Mouse (Mus musculus) adrenal gland, postnatal 10 days (tissue): Measurements from ENCODE around the gene Cyp11a1. TPM values are rescaled to one million over a fixed set of nuclear protein-coding genes. Genes with fewer than 3 reads are reported as not detected.

ENCODE experiments used
- DNase-seq: peaks from one replicate; pipeline ENCODE4 v3.0.0; 2021; ENCODE audit warnings: mixed read lengths
- long read RNA-seq, 2 experiments: library from polyadenylated mRNA; stranded (forward); transcript quantifications; one replicate each; pipeline ENCODE4 v2.0.0; 2021
- total RNA-seq, 2 experiments: library from RNA; stranded (reverse); gene quantifications; 2 replicates each; pipeline ENCODE4 v1.2.3; 2021

Gene Cyp11a1
- 1,000 to 10,000 TPM; 1,564 to 1,873 TPM for total RNA-seq
- long read RNA-seq, experiment 1, transcript Cyp11a1-201 (9 exons, 2,120 nt) = major isoform, 3,705 of 9,700 reads
- long read RNA-seq, experiment 1, partial matches to known transcripts = 573 of 9,700 reads
- long read RNA-seq, experiment 1, other reads (novel, unspliced or antisense) = 5,421 of 9,700 reads
- long read RNA-seq, experiment 2, transcript Cyp11a1-201 (9 exons, 2,120 nt) = major isoform, 1,959 of 6,682 reads
- long read RNA-seq, experiment 2, partial matches to known transcripts = 4,574 of 6,682 reads
- long read RNA-seq, experiment 2, other reads (novel, unspliced or antisense) = 148 of 6,682 reads

GRCm38 (mm10) chr9:58005753-58006461 lies at the start of gene Cyp11a1:
Gene Cyp11a1 (plus strand): TSS chr9:58006411.
- DNase-seq = no peak

GRCm38 (mm10) chr9:57956838-57957236 lies 49.4 kb upstream of the Cyp11a1 start:
- no peak for DNase-seq

- no peak for DNase-seq
These were observed 47.6 kb upstream of the Cyp11a1 start for GRCm38 (mm10) chr9:57958615-57959014.

- DNase-seq = no peak
These were observed 46.8 kb upstream of the Cyp11a1 start for GRCm38 (mm10) chr9:57959399-57959798.

- DNase-seq = no peak
These were observed 46.0 kb upstream of the Cyp11a1 start for GRCm38 (mm10) chr9:57959886-57960866.

GRCm38 (mm10) chr9:57961226-57961625 lies 45.0 kb upstream of the Cyp11a1 start:
- DNase-seq = no peak

- no peak for DNase-seq
These were observed 44.1 kb upstream of the Cyp11a1 start for GRCm38 (mm10) chr9:57961863-57962778.

GRCm38 (mm10) chr9:57963249-57963997 lies 42.8 kb upstream of the Cyp11a1 start:
- no peak for DNase-seq

- DNase-seq = no peak
These were observed 42.2 kb upstream of the Cyp11a1 start for GRCm38 (mm10) chr9:57963998-57964395.

GRCm38 (mm10) chr9:57964528-57965250 lies 41.5 kb upstream of the Cyp11a1 start:
- no peak for DNase-seq

GRCm38 (mm10) chr9:57965281-57966185 lies 40.7 kb upstream of the Cyp11a1 start:
- peak; percentile 84 for DNase-seq

- peak; percentile 55 for DNase-seq
These were observed 38.8 kb upstream of the Cyp11a1 start for GRCm38 (mm10) chr9:57967237-57967960.

- no peak for DNase-seq
These were observed 37.9 kb upstream of the Cyp11a1 start for GRCm38 (mm10) chr9:57968166-57968771.

GRCm38 (mm10) chr9:57968783-57969542 lies 37.2 kb upstream of the Cyp11a1 start:
- no peak for DNase-seq

- no peak for DNase-seq
These were observed 36.3 kb upstream of the Cyp11a1 start for GRCm38 (mm10) chr9:57969736-57970495.

- no peak for DNase-seq
These were observed 34.8 kb upstream of the Cyp11a1 start for GRCm38 (mm10) chr9:57971413-57971812.
